Mouse (Mus musculus): ENCODE results near the gene Zfp27. TPM values are rescaled to one million over a fixed set of nuclear protein-coding genes. Genes with fewer than 3 reads are reported as not detected.
"Not testable (repeated sequence)": the region's sequence is repeated elsewhere in the genome, so short reads cannot be mapped to it uniquely, and the experiment has no call there.

The Zfp27 gene
- total and polyA plus RNA-seq, 3 experiments: 0.27 to 12.6 (median 9.0) TPM

DNA sequence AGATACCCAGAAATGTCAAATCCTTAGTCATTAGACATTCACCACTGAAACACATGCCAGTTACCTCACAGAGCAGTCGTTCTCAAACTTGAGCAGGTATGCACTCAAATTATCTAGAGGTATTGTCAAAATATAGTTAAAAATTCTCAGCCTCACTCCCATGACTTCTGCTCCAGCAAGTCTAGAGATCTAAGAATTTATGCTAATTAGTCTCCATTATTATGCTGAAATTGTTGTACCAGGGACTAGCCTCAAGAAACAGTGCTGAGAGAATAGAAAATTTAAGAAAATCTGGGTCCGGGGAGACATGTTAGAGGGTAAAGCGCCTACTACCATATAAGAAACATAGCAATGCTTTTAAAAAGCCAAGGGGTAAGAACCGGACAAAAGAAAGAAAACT lies 2.3 kb downstream of the Zfp27 start:
- DNase-seq (ENCODE audit: low spot score): no peak
- TF ChIP-seq GATA1 (IDR thresholded peaks at IDR 0.05; ENCODE audit: borderline replicate concordance, low read length): no peak
- TF ChIP-seq POLR2AphosphoS5 (IDR thresholded peaks at IDR 0.05; ENCODE audit: insufficient replicate concordance, low read depth, low read length): no peak
- TF ChIP-seq GATA2 (IDR thresholded peaks at IDR 0.05; ENCODE audit: borderline replicate concordance, low read depth, low read length): no peak
- no peak for TF ChIP-seq TAL1 (conservative IDR thresholded peaks at IDR 0.05; ENCODE audit: low read depth, low read length)
- no peak for TF ChIP-seq CTCF (IDR thresholded peaks at IDR 0.05; ENCODE audit: low read depth, low read length)
- Histone ChIP-seq H3K9me3 (replicated peaks) (no peaks in the 10 kb centered on the region), H3K4me3 (ENCODE audit: low read depth, low read length) (no peak overlapping the region), H3K4me1 (ENCODE audit: insufficient read depth, low read depth, low read length) (peaks cover 19% of the 10 kb centered on the region), H3K27me3 (ENCODE audit: insufficient read depth, low read length) (no peaks in the 10 kb centered on the region), H3K36me3 (replicated peaks) (peaks cover 36% of the 10 kb centered on the region)
- no peak for ATAC-seq (ENCODE audit: extremely low read depth, insufficient number of reproducible peaks, low FRiP score, poor library complexity, severe bottlenecking)

DNA sequence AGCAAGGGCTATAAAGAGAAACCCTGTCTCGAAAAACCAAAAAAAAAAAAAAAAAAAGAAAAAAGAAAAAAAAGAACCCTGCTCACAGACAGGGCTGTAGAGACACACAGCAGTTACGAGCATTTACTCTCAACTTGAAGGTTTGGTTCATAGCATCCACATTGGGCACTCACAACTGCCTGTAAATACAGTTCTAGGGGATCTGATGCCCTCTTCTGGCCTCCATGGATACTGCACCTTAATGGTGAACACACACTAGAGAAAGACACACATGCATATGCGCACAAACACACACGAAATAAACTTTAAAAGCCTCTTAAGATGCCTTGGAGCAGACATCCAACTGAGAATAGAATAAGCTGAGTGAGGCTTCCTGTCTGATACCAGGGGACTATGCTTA lies 8.0 kb downstream of the Zfp27 start:
- DNase-seq (ENCODE audit: low spot score) (no peak), ATAC-seq (ENCODE audit: extremely low read depth, insufficient number of reproducible peaks, low FRiP score, poor library complexity, severe bottlenecking) (no peak)
- Histone ChIP-seq H3K36me3 (replicated peaks) (peaks cover 76% of the 10 kb centered on the region), H3K9me3 (replicated peaks) (peaks cover 31% of the 10 kb centered on the region), H3K27me3 (ENCODE audit: insufficient read depth, low read length) (no peaks in the 10 kb centered on the region), H3K4me1 (ENCODE audit: insufficient read depth, low read depth, low read length) (no peaks in the 10 kb centered on the region), H3K4me3 (ENCODE audit: low read depth, low read length) (no peak overlapping the region)
- no peak for TF ChIP-seq GATA1 (IDR thresholded peaks at IDR 0.05; ENCODE audit: borderline replicate concordance, low read length)
- no peak for TF ChIP-seq POLR2AphosphoS5 (IDR thresholded peaks at IDR 0.05; ENCODE audit: insufficient replicate concordance, low read depth, low read length)
- no peak for TF ChIP-seq CTCF (IDR thresholded peaks at IDR 0.05; ENCODE audit: low read depth, low read length)
- TF ChIP-seq TAL1 (conservative IDR thresholded peaks at IDR 0.05; ENCODE audit: low read depth, low read length): no peak
- no peak for TF ChIP-seq GATA2 (IDR thresholded peaks at IDR 0.05; ENCODE audit: borderline replicate concordance, low read depth, low read length)

DNA sequence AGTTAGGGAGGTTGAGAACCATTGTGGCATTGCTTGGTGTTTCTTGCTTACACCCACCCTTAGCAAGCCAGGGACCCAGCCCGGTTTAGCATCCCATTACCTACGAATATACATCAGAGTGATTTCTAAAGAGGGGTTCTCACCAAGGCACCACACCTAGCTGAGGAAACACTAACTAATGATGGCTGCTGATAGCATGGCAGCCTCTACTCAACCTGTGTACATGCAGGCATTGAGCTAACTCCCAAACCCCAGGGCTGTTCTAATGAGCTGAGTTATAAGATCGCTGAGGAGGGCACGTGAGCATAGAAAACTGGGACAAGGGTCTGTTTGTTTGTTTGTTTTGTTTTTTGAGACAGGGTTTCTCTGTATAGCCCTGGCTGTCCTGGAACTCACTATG lies 13.6 kb downstream of the Zfp27 start:
- ATAC-seq (ENCODE audit: extremely low read depth, insufficient number of reproducible peaks, low FRiP score, poor library complexity, severe bottlenecking) (no peak), DNase-seq (ENCODE audit: low spot score) (no peak)
- H3K9me3 ChIP-seq (replicated peaks): peaks cover 38% of the 10 kb centered on the region
- H3K4me1 ChIP-seq (ENCODE audit: insufficient read depth, low read depth, low read length): no peaks in the 10 kb centered on the region
- no peaks in the 10 kb centered on the region for H3K27me3 ChIP-seq (ENCODE audit: insufficient read depth, low read length)
- TF ChIP-seq TAL1 (conservative IDR thresholded peaks at IDR 0.05; ENCODE audit: low read depth, low read length) (no peak), POLR2AphosphoS5 (IDR thresholded peaks at IDR 0.05; ENCODE audit: insufficient replicate concordance, low read depth, low read length) (no peak), CTCF (IDR thresholded peaks at IDR 0.05; ENCODE audit: low read depth, low read length) (no peak), GATA1 (IDR thresholded peaks at IDR 0.05; ENCODE audit: borderline replicate concordance, low read length) (no peak), GATA2 (IDR thresholded peaks at IDR 0.05; ENCODE audit: borderline replicate concordance, low read depth, low read length) (no peak)
- H3K36me3 ChIP-seq (replicated peaks): peaks cover 38% of the 10 kb centered on the region
- no peak overlapping the region for H3K4me3 ChIP-seq (ENCODE audit: low read depth, low read length)

DNA sequence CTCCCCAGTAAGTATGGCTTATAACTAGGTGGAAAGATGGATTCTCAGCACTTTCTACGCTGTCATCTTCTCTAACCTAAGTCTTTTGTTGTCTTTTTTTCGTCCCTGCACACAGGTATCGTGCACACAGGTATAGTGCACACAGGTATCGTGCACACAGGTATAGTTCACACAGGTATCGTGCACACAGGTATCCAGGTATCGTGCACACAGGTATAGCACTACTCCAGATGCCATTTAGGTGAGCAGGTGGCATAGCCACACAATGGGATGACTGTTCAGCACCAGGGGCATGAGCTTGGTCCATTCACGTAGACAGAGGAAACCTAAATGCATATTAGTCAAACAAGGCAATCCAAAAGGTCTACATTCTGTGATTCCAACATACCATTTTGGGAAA lies 15.9 kb downstream of the Zfp27 start:
- Histone ChIP-seq H3K9me3 (replicated peaks) (peaks cover 47% of the 10 kb centered on the region), H3K36me3 (replicated peaks) (peaks cover 23% of the 10 kb centered on the region)

DNA sequence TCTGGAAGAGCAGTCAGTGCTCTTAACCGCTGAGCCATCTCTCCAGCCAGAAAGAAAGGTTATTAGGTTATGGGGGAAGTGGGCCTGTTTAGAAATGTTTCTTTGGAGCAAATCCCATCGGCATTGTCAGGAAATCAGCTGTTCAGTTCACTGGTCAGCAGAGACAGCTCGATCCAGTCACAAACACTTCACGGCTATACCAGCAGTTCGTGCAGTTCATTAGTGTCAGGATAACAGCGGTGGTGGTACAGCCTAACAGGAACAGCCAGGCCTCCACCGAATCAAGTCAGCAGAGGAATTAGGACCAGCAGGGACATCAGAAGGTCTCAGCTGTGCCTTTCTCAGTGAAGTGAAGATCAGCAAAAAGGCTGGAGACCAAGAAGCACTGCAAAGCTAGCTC lies 25.5 kb downstream of the Zfp27 start:
- H3K27me3 ChIP-seq (ENCODE audit: insufficient read depth, low read length): no peaks in the 10 kb centered on the region
- DNase-seq (ENCODE audit: low spot score) (no peak), ATAC-seq (ENCODE audit: extremely low read depth, insufficient number of reproducible peaks, low FRiP score, poor library complexity, severe bottlenecking) (no peak)
- H3K4me3 ChIP-seq (ENCODE audit: low read depth, low read length): no peak overlapping the region
- TF ChIP-seq CTCF (IDR thresholded peaks at IDR 0.05; ENCODE audit: low read depth, low read length) (no peak), POLR2AphosphoS5 (IDR thresholded peaks at IDR 0.05; ENCODE audit: insufficient replicate concordance, low read depth, low read length) (no peak), TAL1 (conservative IDR thresholded peaks at IDR 0.05; ENCODE audit: low read depth, low read length) (no peak), GATA2 (IDR thresholded peaks at IDR 0.05; ENCODE audit: borderline replicate concordance, low read depth, low read length) (no peak), GATA1 (IDR thresholded peaks at IDR 0.05; ENCODE audit: borderline replicate concordance, low read length) (no peak)
- no peaks in the 10 kb centered on the region for H3K36me3 ChIP-seq (replicated peaks)
- H3K4me1 ChIP-seq (ENCODE audit: insufficient read depth, low read depth, low read length): no peaks in the 10 kb centered on the region
- H3K9me3 ChIP-seq (replicated peaks): peaks cover 32% of the 10 kb centered on the region

More for the DNA sequence above, 15.9 kb downstream of the Zfp27 start:
- Histone ChIP-seq H3K4me3 (ENCODE audit: low read depth, low read length) (no peak overlapping the region), H3K4me1 (ENCODE audit: insufficient read depth, low read depth, low read length) (no peaks in the 10 kb centered on the region), H3K27me3 (ENCODE audit: insufficient read depth, low read length) (no peaks in the 10 kb centered on the region)
- no peak for DNase-seq (ENCODE audit: low spot score)
- no peak for ATAC-seq (ENCODE audit: extremely low read depth, insufficient number of reproducible peaks, low FRiP score, poor library complexity, severe bottlenecking)
- TF ChIP-seq CTCF (IDR thresholded peaks at IDR 0.05; ENCODE audit: low read depth, low read length) (no peak), TAL1 (conservative IDR thresholded peaks at IDR 0.05; ENCODE audit: low read depth, low read length) (no peak), POLR2AphosphoS5 (IDR thresholded peaks at IDR 0.05; ENCODE audit: insufficient replicate concordance, low read depth, low read length) (no peak), GATA1 (IDR thresholded peaks at IDR 0.05; ENCODE audit: borderline replicate concordance, low read length) (no peak), GATA2 (IDR thresholded peaks at IDR 0.05; ENCODE audit: borderline replicate concordance, low read depth, low read length) (no peak)

DNA sequence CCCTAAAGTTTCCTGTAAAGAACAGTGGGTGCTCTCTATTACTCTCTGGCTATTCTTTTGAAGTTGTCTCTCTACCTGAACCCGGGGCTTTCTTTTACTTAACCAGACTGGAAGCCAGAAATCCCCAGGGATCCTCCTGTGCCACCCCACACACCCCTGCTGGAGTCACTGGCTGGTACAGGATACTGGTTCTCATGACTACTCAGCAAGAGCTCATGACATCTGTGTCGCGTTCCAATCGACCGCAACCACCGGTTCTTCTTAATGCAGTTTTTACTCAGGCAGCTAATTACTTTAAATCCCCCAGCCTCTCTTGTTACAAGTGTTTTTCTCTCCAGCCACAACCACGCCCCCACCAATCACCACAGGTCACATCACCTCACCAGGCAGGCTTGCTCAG lies 26.3 kb downstream of the Zfp27 start:
- Histone ChIP-seq H3K27me3 (ENCODE audit: insufficient read depth, low read length) (no peaks in the 10 kb centered on the region), H3K4me1 (ENCODE audit: insufficient read depth, low read depth, low read length) (no peaks in the 10 kb centered on the region), H3K36me3 (replicated peaks) (peaks cover 5% of the 10 kb centered on the region), H3K9me3 (replicated peaks) (peaks cover 33% of the 10 kb centered on the region), H3K4me3 (ENCODE audit: low read depth, low read length) (no peak overlapping the region)
- TF ChIP-seq TAL1 (conservative IDR thresholded peaks at IDR 0.05; ENCODE audit: low read depth, low read length) (no peak), GATA1 (IDR thresholded peaks at IDR 0.05; ENCODE audit: borderline replicate concordance, low read length) (no peak), CTCF (IDR thresholded peaks at IDR 0.05; ENCODE audit: low read depth, low read length) (no peak), GATA2 (IDR thresholded peaks at IDR 0.05; ENCODE audit: borderline replicate concordance, low read depth, low read length) (no peak), POLR2AphosphoS5 (IDR thresholded peaks at IDR 0.05; ENCODE audit: insufficient replicate concordance, low read depth, low read length) (no peak)
- DNase-seq (ENCODE audit: low spot score): no peak
- ATAC-seq (ENCODE audit: extremely low read depth, insufficient number of reproducible peaks, low FRiP score, poor library complexity, severe bottlenecking): no peak

DNA sequence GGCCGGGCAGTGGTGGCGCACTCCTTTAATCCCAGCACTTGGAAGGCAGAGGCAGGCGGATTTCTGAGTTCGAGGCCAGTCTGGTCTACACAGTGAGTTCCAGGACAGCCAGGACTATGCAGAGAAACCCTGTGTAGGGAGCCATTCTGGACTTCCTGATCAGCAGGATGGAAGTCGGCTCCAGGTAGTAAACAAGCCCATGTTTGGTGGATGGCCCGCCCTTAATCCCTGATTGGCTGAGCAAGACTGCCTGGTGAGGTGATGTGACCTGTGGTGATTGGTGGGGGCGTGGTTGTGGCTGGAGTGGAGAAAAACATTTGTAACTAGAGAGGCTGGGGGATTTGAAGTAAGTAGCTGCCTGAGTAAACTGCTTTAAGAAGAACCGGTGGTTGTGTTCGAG lies 28.8 kb downstream of the Zfp27 start:
- not testable (repeated sequence) for DNase-seq (ENCODE audit: low spot score); H3K27me3 ChIP-seq (ENCODE audit: insufficient read depth, low read length); H3K4me3 ChIP-seq (ENCODE audit: low read depth, low read length); H3K4me1 ChIP-seq (ENCODE audit: insufficient read depth, low read depth, low read length); ATAC-seq (ENCODE audit: extremely low read depth, insufficient number of reproducible peaks, low FRiP score, poor library complexity, severe bottlenecking)
- Histone ChIP-seq H3K36me3 (replicated peaks) (peaks cover 14% of the 10 kb centered on the region), H3K9me3 (replicated peaks) (peaks cover 30% of the 10 kb centered on the region)
